Mouse (Mus musculus) inflammation-experienced regulatory T-cells (primary cell): ENCODE measurements around the gene Camkk1. TPM values are rescaled to one million over a fixed set of nuclear protein-coding genes. Genes with fewer than 3 reads are reported as not detected.

Source experiments
- polyA plus RNA-seq, 2 experiments: library from polyadenylated mRNA; unstranded; fragments of 100-300 nt; shearing (Covaris generic); gene quantifications; one replicate each; pipeline ENCODE4 v1.2.1; 2017

Gene Camkk1
- 10 to 100 TPM; 10.6 to 12.5 TPM for polyA plus RNA-seq

DNA sequence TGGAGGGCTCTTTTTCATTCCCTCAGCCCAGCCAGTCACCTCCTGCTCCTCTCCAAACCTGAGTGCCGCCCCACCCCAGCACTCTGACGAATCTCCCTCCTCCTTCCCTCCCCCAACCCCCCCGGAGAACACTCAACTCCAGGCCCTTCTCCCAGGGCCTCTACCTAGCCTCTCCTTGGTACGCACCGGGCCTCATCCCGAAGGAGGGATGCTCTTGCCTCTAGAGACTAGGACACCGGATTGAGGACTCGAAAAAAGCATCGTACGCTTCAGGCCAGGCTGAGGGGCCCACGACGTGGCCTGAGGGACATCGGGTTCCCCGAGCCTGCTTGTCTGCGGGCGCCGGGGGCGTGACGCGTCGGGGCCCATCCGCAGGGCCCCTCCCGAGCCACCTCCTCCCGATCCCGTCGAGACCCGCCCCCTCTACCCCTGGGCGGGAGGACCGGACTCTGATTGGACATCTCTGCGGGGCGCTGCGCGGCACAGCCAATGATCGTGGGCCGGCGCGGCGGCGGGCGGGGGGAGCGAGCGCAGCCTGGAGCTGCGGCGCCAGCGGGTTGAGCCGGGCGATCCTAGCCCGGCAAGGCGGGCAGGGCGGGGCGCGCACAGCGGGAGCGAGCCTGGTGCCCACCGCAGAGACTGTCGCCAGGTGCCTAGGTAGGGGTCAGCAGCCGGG is at the start of gene Camkk1:
TSS of gene Camkk1 (plus strand) at position 538 of the 676 bp plus-strand sequence.

DNA sequence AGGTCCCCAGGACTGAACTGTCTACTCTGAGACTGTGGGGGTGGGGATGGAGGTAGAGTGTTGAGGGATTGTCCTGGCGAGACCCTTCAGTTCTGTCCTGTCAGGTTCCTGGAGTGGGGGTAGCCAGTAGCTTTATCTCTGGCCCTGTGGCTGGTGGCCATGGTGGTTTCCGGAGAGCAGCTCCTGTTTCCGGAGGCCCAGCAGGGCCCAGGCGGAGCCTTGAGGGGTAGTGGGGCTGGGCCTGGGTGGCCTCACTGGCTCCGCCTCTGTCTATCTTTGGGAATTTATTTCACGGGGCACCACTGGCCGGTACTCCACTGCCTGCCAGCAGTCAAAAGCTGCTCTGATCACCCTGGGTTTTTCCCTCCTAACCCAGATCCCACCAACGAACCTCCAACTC is 20.0 kb upstream of the Camkk1 start, which contains the start of gene P2rx1:
TSS of gene P2rx1 (plus strand) at position 333 of the 400 bp plus-strand sequence.

DNA sequence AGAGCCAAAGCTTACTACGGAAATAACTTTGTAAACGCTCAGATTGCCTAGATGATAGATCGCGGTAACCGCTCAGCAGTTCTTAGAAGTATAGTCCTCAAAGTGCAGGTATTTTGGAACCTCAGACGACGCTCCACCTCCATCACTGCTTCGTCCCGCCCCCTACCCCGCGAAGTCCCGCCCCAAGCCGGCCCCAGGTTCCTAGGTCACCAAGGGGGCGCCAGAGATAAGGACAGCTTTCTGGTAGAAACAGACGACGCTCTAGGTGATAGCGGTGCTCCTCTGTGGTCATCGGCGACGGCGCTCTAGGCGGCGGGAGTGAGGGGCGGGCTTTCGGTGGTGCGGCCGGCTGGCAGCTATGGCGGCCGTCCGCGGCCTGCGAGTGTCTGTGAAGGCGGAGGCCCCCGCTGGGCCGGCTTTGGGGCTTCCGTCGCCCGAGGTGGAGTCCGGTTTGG is 28.8 kb downstream of the Camkk1 start, which contains the start of gene Ncbp3:
TSS of gene Ncbp3 (plus strand) at position 242 of the 455 bp plus-strand sequence.

DNA sequence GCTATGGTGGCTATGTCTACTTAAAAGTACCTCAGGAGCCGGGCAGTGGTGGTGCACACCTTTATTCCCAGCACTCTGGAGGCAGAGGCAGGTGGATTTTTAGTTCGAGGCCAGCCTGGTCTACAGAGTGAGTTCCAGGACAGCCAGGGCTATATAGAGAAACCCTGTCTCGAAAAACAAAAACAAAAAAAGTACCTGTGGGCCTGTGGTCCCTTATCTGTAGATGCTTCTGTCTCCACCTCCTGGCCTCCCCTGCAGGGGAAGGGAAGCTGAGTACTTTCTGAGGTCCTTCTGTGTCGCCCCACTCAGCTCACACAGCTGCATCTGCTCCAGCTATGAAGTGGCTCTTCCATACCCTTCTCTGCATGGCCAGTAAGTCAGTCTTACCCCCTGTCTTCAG is 71.5 kb downstream of the Camkk1 start, which contains the start of gene Itgae:
TSS of gene Itgae (plus strand) at position 301 of the 400 bp plus-strand sequence.

Other genes with a start within 250 kb of the Camkk1 start
- gene Cyb5d2, start 222.9 kb upstream of the Camkk1 start, polyA plus RNA-seq: 10 to 100 TPM in 1 of 2 experiments, 1 to 10 TPM in 1; 8.1 to 10.7 TPM
- gene Zzef1, start 222.8 kb upstream of the Camkk1 start, polyA plus RNA-seq: 10 to 100 TPM; 19.7 to 22.8 TPM
- gene Atp2a3, start 57.8 kb upstream of the Camkk1 start, polyA plus RNA-seq: 100 to 1,000 TPM; 246 to 302 TPM
- gene P2rx1, start 19.9 kb upstream of the Camkk1 start, polyA plus RNA-seq: under 1 TPM in 1 of 2 experiments, not detected in 1; 0.48 TPM
- gene Ncbp3, start 28.8 kb downstream of the Camkk1 start, polyA plus RNA-seq: 10 to 100 TPM; 15.3 to 15.7 TPM
- 100 to 1,000 TPM in 1 of 2 experiments, 10 to 100 TPM in 1; 67.4 to 129 TPM for gene Itgae, start 71.6 kb downstream of the Camkk1 start, polyA plus RNA-seq
- gene Haspin, start 119.3 kb downstream of the Camkk1 start, polyA plus RNA-seq: 10 to 100 TPM; 13.1 to 13.7 TPM
- under 1 TPM; 0.17 to 0.60 TPM for gene P2rx5, start 141.4 kb downstream of the Camkk1 start, polyA plus RNA-seq
- gene Emc6, start 158.0 kb downstream of the Camkk1 start, polyA plus RNA-seq: 10 to 100 TPM; 62.6 to 82.2 TPM
- 10 to 100 TPM; 24.6 to 33.0 TPM for gene Tax1bp3, start 158.1 kb downstream of the Camkk1 start, polyA plus RNA-seq
- gene Ctns, start 180.0 kb downstream of the Camkk1 start, polyA plus RNA-seq: 10 to 100 TPM; 10.4 to 13.1 TPM
- gene Shpk, start 180.5 kb downstream of the Camkk1 start, polyA plus RNA-seq: 1 to 10 TPM; 5.1 to 7.0 TPM
- under 1 TPM; 0.06 to 0.47 TPM for gene Trpv1, start 215.3 kb downstream of the Camkk1 start, polyA plus RNA-seq
- under 1 TPM; 0.06 to 0.50 TPM for gene Trpv3, start 248.4 kb downstream of the Camkk1 start, polyA plus RNA-seq